Mouse (Mus musculus) left cerebral cortex, postnatal 36 days (tissue): ENCODE measurements at regions not wholly inside any gene's neighbourhood (a gene's known extent, or its start where the extent isn't known, plus 50 kb on each side); places are given as distances from the start of the nearest gene placed in this dataset.
"Not testable (repeated sequence)": the region's sequence is repeated elsewhere in the genome, so short reads cannot be mapped to it uniquely, and the experiment has no call there.

Source experiments
- DNase-seq, 2 experiments: peaks; one replicate each; pipeline ENCODE4 v3.0.0; 2021 to 2022; ENCODE audit warnings: low spot score in 2 of 2, mixed read lengths in 1 of 2
- intact Hi-C: fragments of 180-260 bp; cut with DNase I; formaldehyde crosslinking; loops from one replicate; pipeline ENCODE4 v1.15.1; 2025

GRCm38 (mm10) chr6:31124872-31125271, 166.0 kb upstream of the Klf14 start:
- intact Hi-C loops: no loop called here
- DNase-seq: no peak

- DNase-seq: no peak
- intact Hi-C loops: no loop called here
Observed at GRCm38 (mm10) chr6:31125328-31126118, 166.6 kb upstream of the Klf14 start.

- no peak for DNase-seq
- intact Hi-C loops: no loop called here
Observed at GRCm38 (mm10) chr6:31126131-31126871, 167.4 kb upstream of the Klf14 start.

- no peak for DNase-seq
- intact Hi-C loops: no loop called here
Observed at GRCm38 (mm10) chr6:31129170-31129569, 170.3 kb upstream of the Klf14 start.

GRCm38 (mm10) chr6:31129987-31130386, 171.1 kb upstream of the Klf14 start:
- no peak for DNase-seq
- intact Hi-C loops: no loop called here

- intact Hi-C loops: no loop called here
- no peak for DNase-seq
Observed at GRCm38 (mm10) chr6:31130522-31130921, 171.6 kb upstream of the Klf14 start.

- no peak for DNase-seq
- intact Hi-C loops: no loop called here
Observed at GRCm38 (mm10) chr6:31131716-31132115, 172.8 kb upstream of the Klf14 start.

GRCm38 (mm10) chr6:31132396-31133190, 173.7 kb upstream of the Klf14 start:
- intact Hi-C loops: no loop called here

GRCm38 (mm10) chr6:31133896-31134735, 175.2 kb upstream of the Klf14 start:
- intact Hi-C loops: no loop called here

More at GRCm38 (mm10) chr6:31132396-31133190, 173.7 kb upstream of the Klf14 start:
- no peak for DNase-seq

GRCm38 (mm10) chr6:31134736-31135077, 175.8 kb upstream of the Klf14 start:
- intact Hi-C loops: no loop called here
- no peak for DNase-seq

More at GRCm38 (mm10) chr6:31133896-31134735, 175.2 kb upstream of the Klf14 start:
- DNase-seq: no peak

GRCm38 (mm10) chr6:31135580-31135979, 176.7 kb upstream of the Klf14 start:
- no peak for DNase-seq
- intact Hi-C loops: no loop called here

- no peak for DNase-seq
- intact Hi-C loops: no loop called here
Observed at GRCm38 (mm10) chr6:31136895-31137294, 178.0 kb upstream of the Klf14 start.

- intact Hi-C loops: no loop called here
- no peak for DNase-seq
Observed at GRCm38 (mm10) chr6:31137351-31137750, 178.5 kb upstream of the Klf14 start.

- intact Hi-C loops: no loop called here
- no peak for DNase-seq
Observed at GRCm38 (mm10) chr6:31140000-31140399, 181.1 kb upstream of the Klf14 start.

- intact Hi-C loops: no loop called here
- DNase-seq: no peak
Observed at GRCm38 (mm10) chr6:31140593-31140992, 181.7 kb upstream of the Klf14 start.

GRCm38 (mm10) chr6:31141486-31141885, 182.6 kb upstream of the Klf14 start:
- intact Hi-C loops: no loop called here
- DNase-seq: no peak

- intact Hi-C loops, DNase-seq: not testable (repeated sequence)
Observed at GRCm38 (mm10) chr6:31142479-31143007, 183.7 kb upstream of the Klf14 start.

- intact Hi-C loops: no loop called here
- no peak for DNase-seq
Observed at GRCm38 (mm10) chr6:31145687-31146086, 186.8 kb upstream of the Klf14 start.

- intact Hi-C loops: no loop called here
- no peak for DNase-seq
Observed at GRCm38 (mm10) chr6:31146779-31147178, 187.9 kb upstream of the Klf14 start.
